ENCODE assay signal across 16 mouse cellular contexts in the genomic region with DNA sequence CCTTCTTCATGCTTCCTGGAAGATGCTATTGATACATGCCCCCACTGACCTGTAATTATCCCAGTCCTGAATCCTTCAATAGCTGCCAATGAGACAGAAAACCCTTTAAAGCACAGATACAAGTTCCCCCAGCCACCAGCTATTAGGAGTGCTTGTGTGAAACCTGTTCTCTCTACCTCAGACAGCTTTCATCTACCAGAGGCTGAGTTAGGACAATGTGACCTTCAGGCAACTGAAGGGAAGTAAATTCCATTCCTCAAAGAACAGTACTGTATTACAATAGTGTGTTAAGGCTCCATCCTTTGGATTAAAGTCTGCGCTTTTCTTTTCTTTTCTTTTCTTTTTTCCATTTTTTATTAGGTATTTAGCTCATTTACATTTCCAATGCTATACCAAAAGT. TPM values are rescaled to one million over a fixed set of nuclear protein-coding genes. Genes with fewer than 3 reads are reported as not detected.
"Had no signal": no experiment of that assay in that cellular context is flagged by ENCODE, and none has a peak within 500 bp of the region (broad histone marks: within the 10 kb centered on the region; RNA-seq: fewer than 3 reads in every experiment).

No protein-coding gene starts in this region.

- DNase-seq: cerebellum, adult 9-11 months; cerebellum, postnatal 10 days; cerebellum, postnatal 14 days; cerebellum, postnatal 25 days; cerebellum, postnatal 36 days; embryo, embryonic 11 days; forebrain, postnatal 0 days; gastrocnemius, adult 2 months; gastrocnemius, postnatal 10 days; gastrocnemius, postnatal 14 days; gastrocnemius, postnatal 25 days; gastrocnemius, postnatal 36 days; heart, adult 11 months; heart, adult 18-20 months; heart, adult 2 months had no signal

RNA-seq across cellular contexts. Expression of gene 1700001L19Rik, which starts 45.6 kb away (rescaled TPM):
- polyA plus RNA-seq: erythroblast, embryonic 14.5 days had no signal
